Mouse (Mus musculus): ENCODE measurements around the gene Tmem204.
"Not testable (repeated sequence)": the region's sequence is repeated elsewhere in the genome, so short reads cannot be mapped to it uniquely, and the experiment has no call there.

The Tmem204 gene

DNA sequence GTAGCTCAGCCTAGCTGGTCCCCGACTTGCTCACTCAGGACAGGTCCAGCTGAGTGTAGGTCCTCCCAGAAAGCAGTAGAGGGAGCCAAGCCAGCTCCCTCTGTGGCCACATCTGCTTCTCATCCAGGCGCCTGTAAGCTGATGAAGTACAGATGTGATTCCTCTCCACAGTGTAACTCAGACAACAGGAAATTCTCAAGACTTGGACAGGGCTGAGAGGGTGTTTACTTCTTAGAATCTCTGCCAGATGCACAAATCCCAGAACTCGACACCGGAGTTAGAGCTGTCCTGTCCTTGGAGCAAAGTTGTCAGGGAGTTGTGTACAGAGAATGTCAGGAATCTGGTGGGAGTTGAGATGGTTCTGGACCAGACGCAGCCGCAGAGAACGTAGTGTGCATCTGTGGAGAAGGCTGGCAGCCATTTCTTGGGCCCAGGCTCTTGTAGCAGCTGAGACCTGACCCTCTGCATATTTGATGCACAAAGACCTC, at the start of gene Tmem204:
Gene Tmem204 (minus strand): TSS at position 148 of the 488 bp plus-strand sequence.
- no peak for DNase-seq (ENCODE audit: low spot score in 2 of 2)

DNA sequence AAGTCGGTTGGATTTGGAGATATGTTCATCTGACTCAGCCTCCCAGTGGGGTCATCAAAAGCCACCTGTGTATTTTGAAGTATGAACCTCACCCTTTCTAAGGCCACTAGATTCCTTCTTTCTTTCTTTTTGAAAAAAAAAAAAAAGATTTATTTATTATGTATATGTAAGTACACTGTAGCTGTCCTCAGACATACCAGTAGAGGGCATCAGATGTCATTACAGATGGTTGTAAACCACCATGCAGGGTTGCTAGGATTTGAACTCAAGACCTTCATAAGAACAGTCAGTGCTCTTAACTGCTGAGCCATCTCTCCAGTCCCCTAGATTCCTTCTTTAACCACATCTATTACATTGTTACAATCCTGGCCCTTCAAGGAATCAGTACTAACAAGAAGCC, 46.7 kb upstream of the Tmem204 start:
- DNase-seq (ENCODE audit: low spot score in 2 of 2), result no peak

DNA sequence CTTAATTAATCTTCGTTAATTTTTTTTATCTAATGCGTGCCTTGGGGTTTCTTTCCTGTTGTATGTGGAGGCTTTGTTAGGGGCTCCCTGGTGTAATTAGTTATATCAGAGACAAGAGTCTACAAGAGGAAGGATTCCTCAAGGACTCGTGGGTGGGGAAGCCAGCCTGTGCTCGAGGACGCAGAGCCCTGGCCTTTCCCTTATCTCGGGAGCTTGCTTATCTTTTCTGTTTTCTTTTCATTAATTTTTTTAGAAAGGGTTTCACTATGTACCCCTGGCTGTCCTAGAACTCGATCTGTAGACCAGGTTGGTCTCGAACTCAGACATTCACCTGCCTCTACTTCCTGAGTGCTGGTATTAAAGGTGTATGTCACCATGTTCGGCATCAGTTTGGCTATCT, 44.3 kb upstream of the Tmem204 start:
- no peak for DNase-seq (ENCODE audit: low spot score in 2 of 2)

DNA sequence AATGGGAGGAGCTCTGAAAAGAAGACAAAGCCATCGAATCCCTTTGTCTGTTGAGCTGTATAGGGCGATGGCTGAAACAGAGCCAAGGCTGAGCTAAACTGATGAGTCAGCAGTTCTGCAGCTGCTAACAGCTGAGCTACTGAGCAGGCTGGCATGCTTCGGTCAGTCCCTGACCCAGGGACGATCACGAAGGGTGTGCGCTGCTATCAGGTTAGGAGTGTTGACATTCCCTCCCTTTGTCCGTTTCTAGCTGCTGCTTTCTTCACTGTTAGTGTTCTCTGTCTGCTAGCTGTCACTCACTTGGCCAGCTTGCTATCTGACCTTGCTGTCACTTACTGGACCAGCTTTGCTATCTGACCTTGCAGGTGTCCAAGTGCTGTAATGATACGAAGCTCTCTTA, 43.7 kb upstream of the Tmem204 start:
- no peak for DNase-seq (ENCODE audit: low spot score in 2 of 2)

DNA sequence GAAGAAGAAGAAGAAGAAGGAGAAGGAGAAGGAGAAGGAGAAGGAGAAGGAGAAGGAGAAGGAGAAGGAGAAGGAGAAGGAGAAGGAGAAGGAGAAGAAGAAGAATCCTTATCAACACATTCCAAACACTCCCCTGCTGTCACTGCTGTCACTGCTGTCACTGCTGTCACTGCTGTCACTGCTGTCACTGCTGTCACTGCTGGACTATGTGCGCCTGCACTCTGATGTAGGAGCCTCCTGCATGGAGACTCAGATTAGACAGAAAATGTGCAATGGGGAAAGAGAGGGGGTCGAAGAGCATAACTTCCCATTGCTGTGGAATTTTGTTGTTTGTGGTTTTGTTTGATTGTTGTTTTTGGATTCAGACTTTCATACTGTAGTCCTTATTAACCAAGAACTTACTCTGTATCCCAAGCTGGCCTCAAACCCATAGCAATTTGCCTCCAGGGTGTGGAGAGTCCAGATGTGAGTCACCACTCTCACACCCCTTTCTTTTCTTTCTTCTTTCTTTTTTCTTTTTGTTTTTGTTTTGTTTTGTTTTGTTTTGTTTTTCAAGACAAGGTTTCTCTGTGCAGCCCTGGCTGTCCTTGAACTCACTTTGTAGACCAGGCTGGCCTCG, 42.2 kb upstream of the Tmem204 start:
- DNase-seq (ENCODE audit: low spot score in 2 of 2), result not testable (repeated sequence)

DNA sequence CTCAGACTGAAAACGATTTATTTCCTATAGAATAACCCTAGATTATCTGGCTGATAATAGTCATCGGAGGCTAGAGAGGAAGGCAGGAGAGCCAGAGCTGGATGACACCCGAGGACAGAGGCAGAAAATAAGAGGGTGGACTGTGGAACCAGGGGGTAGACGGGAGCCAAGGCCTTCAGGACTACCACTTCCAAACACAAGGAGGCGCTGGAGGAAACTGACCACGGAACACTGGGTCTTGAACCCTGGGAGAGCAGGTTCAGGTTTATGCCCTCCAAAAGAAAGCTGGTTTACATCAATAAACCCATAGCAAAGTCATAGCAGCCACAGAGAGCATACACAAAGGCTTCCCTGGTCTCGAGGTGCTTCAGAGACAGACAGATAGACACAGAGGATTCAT, 40.6 kb upstream of the Tmem204 start:
- DNase-seq (ENCODE audit: low spot score in 2 of 2), result no peak

DNA sequence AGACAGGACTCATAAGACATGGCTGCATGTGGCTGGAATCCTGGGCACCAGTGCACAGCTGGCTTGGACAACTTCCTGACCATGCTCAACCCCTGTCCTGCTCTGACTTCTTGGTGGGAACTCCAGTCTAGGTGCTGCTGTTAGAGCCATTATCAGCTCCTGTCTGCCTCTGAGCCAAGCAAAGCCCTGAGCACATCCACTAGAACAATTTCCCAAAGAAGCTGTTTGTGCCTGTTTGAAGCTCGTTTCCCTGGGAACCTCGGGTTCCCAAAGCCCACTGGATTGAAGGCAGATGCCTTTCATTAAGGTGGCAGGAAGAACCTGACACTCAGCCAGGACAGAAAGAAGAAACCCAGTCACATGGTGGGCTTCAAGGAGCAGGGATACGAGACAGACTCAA, 37.0 kb upstream of the Tmem204 start, which contains the start of gene Ptx4:
Gene Ptx4 (plus strand): TSS at position 355 of the 400 bp plus-strand sequence.
- no peak for DNase-seq (ENCODE audit: low spot score in 2 of 2)

DNA sequence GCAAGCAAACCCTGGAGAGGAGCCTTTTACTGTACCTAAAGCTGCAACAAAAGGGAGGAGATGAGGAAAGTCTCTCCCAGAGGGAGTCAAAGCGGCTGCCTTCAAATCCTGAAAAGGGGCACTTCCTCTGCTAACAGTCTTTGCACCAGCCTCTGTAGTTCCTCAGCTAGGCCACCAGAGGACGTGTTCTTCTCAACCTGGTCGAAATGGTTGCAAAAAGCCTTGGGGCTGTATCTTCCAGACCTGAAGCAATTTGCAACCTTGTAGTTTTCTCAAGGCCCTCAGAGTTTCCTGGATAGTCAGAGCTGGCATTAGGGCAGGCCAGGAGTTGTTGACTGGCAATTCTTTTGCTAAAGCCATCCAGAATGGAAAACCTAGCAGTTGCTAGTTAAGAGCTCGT, 33.9 kb upstream of the Tmem204 start:
- DNase-seq (ENCODE audit: low spot score in 2 of 2), result no peak

DNA sequence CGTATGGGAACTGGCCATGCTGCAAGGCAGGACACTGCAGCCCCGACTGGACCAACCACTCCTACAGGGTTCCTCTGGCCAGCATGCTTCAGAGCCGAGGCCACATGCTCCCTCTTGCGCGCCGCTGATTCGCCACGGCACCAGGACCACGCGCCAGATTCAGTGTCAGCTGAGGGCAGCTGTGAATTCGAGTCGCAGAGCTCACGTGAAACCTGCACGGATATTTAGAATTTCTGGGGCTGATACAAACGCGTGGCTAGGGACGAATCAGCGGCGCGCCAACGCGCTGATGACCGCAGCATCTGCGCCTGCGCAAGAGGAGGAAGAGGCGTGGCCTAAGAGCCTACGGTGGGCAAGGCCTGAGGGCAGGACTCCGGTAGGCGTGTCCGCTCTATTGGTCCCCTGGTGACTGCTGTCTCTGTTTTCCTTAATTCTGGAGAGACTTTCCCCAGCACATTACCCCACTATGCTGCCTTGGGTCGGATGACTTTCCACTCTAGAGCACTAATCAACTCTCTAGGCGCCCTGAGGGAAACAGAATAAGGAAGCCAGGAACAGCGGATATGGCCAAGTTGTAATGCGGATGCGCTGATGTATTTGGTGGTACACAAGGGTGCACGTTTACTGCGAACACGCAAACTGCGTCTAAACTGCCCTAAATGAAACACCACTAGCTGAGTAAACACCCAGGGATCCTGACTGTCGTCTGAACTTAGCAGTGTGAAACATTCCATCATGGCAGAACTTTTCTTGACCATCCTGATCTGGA, 32.5 kb upstream of the Tmem204 start, which contains the start of gene Telo2:
Gene Telo2 (minus strand): TSS at position 304 of the 769 bp plus-strand sequence.
- DNase-seq (ENCODE audit: low spot score in 2 of 2), result peak; percentile 86 to 87

DNA sequence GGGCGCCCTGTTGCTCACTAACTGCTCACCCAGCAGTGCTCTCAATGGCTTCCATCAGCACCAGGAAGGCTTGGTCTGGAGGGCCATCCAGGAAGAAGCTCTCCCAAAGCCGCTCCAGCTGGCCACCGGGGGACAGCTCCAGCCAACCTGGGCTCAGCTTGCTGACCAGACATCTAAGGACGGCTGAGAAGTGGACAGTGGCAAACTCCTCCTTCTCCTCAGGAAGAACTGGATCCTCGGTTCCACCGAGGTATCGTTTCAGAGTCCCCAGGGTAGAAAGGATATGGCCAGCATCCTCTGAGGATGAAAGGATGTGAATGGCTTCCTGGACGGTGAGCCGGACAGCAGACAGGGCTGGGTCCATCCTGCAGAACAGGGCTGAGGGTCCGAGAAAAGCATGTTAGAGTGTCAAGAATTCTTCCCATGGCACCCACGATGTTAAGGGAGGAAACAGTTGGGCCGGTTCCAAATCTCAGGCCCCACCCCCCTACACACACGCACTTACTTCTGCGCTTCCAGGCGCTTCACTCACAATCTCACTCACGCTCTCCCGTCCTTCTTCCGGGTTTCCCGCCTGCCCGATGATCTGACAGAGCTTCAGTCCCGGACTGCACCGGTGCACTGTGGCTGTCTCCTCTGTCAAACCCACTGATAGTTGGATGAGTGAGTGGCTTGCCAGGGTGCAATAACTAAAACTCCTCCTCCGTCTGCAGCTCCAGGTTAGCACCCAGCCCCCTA, 31.7 kb upstream of the Tmem204 start:
- DNase-seq (ENCODE audit: low spot score in 2 of 2), result no peak

DNA sequence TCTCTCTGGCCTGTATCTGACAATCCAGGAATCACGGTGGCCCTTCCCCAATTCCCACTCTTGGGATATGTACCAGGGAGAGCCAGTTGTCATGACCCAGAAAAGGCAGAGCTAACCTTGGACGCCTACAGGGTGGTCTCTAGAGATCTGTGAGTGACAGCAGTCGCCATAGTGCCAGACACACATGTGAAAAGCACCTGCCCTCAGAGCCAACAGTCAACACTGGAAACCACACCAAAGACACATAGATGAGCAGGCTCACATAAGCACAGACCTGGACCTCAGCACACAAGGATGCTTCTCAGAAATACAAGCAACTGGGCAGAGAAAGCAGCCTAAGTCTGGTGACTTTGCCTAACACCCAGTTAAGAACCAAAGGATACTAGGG, 29.0 kb upstream of the Tmem204 start:
- DNase-seq (ENCODE audit: low spot score in 2 of 2), result no peak

DNA sequence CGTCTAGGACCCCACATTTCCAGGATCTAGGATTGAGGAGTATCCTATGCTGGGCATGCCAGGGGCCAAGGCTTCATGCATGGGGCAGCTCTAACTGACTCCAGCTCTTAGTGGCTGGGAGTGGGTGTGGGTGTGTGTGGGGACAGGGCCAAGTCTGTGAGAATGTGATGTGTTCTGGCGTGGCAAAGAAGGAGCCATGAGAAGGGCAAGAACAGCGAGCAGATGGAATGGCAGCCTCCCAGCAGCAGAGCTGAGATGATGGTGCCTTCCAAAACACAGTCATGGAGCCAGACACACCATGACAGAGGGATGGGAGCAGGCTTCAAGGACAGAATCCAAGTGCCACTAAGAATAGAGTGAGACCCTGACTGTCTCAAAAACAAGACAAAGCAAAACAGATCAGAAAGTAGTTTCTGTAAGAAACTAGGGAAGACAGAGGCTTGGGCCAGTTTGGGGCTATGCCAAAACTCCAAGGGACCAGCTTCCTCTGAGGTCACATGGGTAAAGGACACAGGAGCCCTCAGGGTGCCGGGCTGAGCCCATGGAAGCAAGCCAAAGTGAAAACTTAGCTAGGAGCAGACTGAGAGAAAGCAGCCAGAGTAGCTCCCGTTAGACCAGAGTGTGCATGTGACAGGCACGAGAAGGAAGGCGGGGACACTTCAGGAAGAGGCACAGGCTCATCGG, 28.5 kb upstream of the Tmem204 start:
- peak; percentile 28 to 38 for DNase-seq (ENCODE audit: low spot score in 2 of 2)

DNA sequence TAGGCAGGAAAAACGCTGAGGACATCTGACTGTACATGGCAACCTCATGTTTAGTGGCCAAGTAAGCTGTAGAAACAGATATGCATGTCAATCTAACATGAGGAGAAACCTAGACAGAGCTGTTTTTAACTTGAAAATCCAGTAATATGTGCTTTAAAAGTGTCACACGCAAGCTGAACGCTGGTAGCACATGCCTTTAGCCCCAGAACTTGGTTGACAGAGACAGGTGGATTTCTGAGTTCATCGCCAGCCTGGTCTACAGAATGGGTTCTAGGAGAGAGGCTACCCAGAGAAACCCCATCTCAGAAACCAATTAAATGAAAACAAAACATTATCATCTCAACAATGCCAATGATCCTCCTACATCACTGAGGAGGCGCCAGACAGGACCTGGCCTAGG, 27.8 kb upstream of the Tmem204 start:
- no peak for DNase-seq (ENCODE audit: low spot score in 2 of 2)

DNA sequence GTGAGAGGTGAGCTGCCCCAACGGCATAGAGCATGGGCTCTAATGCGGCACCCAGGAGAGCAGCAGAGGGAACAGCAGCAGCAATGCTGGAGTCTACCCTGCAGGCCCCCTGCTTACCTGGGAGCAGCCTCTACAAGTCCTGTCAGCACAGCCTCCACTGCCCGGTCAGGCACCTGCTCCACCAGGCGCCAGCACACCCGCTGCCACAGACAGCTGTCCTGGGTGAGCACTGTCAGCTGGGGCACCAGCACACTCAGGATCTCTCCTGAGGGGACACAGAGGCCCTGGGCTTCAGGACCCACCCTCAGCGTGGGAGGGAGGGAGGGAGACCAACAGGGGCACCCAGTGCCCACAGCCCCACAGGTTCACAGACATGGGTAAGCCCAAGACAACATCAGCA, 27.2 kb upstream of the Tmem204 start:
- DNase-seq (ENCODE audit: low spot score in 2 of 2), result no peak

DNA sequence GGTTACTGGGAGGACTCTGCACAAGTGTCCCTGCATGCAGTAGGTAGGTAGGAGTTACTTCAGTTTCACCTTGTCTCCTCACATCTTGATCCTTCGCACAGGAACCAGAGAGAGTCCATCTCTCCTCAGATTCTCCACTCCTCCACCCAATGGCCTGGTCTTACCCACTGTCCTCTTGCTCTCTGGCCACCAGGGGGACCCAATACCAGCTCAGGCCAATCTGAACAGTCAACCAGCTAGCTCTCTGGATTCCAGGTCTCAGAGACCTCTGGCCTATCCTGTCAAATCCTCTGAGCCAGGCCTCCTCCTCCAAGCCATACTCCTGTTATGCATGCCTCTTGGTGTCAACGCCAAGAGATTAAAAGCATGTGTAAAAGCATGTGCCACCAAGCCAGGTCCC, 26.2 kb upstream of the Tmem204 start:
- no peak for DNase-seq (ENCODE audit: low spot score in 2 of 2)

DNA sequence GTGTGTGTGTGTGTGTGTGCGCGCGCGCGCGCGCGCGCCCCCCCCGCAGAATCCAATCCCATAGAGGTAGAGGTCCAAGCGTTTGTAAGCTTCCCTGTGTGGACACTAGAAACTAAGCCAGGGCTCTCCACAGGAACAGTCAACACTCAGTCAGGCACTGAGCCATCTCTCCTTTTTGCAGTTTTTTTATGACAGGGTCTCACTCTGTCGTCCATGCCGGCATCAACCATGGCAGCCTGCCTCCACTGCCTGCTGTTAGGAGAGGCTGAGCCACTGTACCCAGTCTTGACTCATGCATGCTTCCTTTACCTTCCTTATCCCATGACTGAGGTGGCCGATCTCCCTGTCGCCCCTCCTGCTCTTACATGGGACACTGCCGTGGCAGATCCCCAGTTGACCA, 24.4 kb upstream of the Tmem204 start:
- no peak for DNase-seq (ENCODE audit: low spot score in 2 of 2)

DNA sequence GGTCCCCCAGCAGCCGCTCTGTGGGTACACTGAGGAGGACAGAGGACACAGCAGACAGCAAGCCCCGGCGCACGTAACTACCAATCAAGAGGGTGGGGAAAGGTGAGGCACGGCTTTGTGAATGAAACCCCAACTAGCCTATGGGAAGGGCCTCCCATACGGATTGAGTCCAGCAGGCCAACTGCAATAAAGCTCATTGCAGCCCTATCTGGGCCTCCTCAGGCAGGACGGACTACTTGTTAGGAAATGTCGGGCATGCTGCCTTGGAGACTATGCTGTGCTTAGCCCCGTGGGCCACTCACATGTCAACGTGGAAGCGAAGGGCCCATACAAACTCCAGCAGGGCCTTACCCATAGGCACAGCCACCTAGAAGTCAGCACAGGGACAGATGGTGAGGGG, 17.9 kb upstream of the Tmem204 start:
- no peak for DNase-seq (ENCODE audit: low spot score in 2 of 2)

DNA sequence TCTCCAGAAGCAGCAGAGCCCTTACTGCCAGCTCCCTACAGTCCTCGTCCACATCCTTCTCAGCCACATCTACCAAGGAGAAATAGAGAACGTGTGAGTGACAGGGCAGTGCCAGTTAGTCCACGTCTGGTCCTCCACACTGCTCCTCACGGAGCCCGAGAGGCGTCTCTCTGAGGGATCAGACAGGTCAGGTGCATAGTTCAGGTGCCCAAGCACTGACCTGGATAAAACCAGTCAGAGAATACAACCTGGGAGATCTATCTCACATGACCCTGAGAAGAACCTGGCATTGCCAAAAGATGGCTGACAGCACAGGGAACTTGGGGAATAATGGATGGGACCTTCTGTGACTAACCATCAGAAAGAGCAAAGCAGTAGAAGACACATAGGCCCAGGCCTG, 16.7 kb upstream of the Tmem204 start:
- DNase-seq (ENCODE audit: low spot score in 2 of 2), result no peak

DNA sequence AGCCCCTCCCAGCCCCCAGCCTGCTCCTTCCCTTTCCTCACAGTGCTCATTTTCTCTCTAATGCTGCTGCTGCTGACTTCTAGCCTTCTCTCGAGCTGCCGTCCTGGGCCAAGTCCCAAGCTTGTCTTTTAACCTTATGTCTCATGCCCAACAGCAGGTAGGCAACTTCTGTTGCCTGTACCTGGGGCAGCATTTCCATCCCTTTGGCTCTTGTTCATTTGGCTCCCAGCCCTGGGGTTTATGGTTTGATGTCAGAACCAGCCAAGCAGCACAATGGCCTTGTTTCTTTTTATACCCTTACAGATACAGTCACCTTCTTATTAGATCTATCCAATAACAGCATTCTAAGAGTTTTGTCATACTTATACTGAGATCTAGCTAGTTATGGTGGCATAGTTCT, 12.8 kb upstream of the Tmem204 start:
- no peak for DNase-seq (ENCODE audit: low spot score in 2 of 2)

DNA sequence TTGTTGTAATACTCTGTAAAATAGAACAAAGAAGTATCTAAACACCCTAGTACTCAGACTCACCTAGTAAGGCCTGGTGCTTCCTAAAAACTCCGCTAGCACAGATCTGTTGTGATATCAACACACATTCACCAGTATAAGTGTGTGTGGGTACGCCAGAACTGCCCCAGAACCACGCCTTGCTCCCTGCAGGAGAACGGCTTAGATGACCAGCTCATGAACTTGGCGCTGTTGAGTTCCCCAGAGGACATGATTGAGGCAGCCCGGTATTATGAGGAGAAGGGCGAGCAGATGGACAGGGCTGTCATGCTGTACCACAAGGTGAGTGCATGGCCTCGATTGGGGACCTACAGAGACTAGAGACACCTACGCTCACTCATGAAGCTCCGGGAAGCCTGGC, 7.1 kb upstream of the Tmem204 start:
- no peak for DNase-seq (ENCODE audit: low spot score in 2 of 2)

DNA sequence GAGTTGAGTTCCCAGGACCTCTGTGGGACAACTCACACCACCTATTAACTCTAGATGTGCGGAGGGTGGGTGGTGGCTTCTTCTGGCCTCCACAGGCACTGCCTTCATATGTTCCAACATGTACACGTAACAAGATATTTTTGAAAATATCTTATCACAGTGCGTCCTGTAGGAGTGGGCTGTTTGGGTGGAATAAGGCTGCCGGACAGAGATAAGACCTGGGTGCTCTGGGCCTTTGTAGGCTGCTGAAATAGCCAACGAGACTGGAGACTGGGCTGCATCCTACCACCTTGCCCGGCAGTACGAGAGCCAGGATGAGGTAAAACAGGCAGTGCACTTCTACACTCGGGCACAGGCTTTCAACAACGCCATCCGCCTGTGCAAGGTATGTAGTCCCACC, 5.8 kb upstream of the Tmem204 start:
- DNase-seq (ENCODE audit: low spot score in 2 of 2), result no peak

DNA sequence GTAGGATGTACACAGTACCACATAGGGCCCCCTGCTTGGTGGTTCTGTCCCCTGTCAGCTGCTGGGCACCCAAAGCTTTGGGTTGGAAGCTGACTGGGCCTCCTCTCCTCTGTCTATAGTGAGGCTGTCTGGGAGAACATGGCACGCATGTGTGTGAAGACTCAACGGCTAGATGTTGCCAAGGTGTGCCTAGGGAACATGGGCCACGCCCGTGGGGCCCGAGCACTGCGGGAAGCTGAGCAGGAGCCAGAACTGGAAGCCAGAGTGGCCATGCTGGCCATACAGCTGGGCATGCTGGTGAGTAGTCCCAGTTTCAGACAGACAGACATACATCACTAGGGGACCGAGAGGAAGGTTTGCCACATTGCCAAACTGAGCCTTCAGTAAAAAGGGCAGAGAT, 3.3 kb upstream of the Tmem204 start:
- DNase-seq (ENCODE audit: low spot score in 2 of 2), result no peak
